Mouse (Mus musculus) testis, adult 2 months (tissue): ENCODE results near the gene Yipf2. TPM values are rescaled to one million over a fixed set of nuclear protein-coding genes. Genes with fewer than 3 reads are reported as not detected.
A peak's percentile ranks its signal among the peaks of the same experiment; 100 is the strongest.

Source experiments
- H3K27ac ChIP-seq: fragments of 200-500 bp; 2 replicates; pipeline ENCODE4 v1.5.1; 2012; ENCODE audit warnings: low read depth, low read length; ENCODE audit not compliant: control insufficient read depth, insufficient read depth
- H3K27me3 ChIP-seq: fragments of 200-500 bp; 2 replicates; pipeline ENCODE4 v1.6.1; 2012; ENCODE audit warnings: mild to moderate bottlenecking, low read length, moderate library complexity; ENCODE audit not compliant: control insufficient read depth, insufficient read depth
- H3K36me3 ChIP-seq: fragments of 200-500 bp; 2 replicates; pipeline ENCODE4 v1.6.1; 2012; ENCODE audit warnings: mild to moderate bottlenecking, low read length; ENCODE audit not compliant: control insufficient read depth, insufficient read depth
- H3K4me1 ChIP-seq: fragments of 200-500 bp; 2 replicates; pipeline ENCODE4 v1.6.1; 2012; ENCODE audit warnings: low read length; ENCODE audit not compliant: control insufficient read depth, insufficient read depth
- H3K4me3 ChIP-seq: fragments of 200-500 bp; 2 replicates; pipeline ENCODE4 v1.5.1; 2012; ENCODE audit warnings: low read depth, mild to moderate bottlenecking, low read length, moderate library complexity, mixed read lengths; ENCODE audit not compliant: control insufficient read depth
- CTCF ChIP-seq: fragments of 200-500 bp; IDR thresholded peaks from 2 replicates; pipeline ENCODE4 v1.5.1; 2012; ENCODE audit warnings: low read depth, mild to moderate bottlenecking, inconsistent platforms, low read length, moderate library complexity; ENCODE audit not compliant: control insufficient read depth, insufficient read depth, insufficient replicate concordance
- POLR2A ChIP-seq: fragments of 200-500 bp; IDR thresholded peaks from 2 replicates; pipeline ENCODE4 v1.6.1; 2012; ENCODE audit warnings: low read depth, mild to moderate bottlenecking, inconsistent platforms, low read length, moderate library complexity; ENCODE audit not compliant: control insufficient read depth
- polyA plus RNA-seq: library from polyadenylated mRNA; depleted of rRNA; stranded (reverse); fragments of >200 nt; gene quantifications from 2 replicates; pipeline ENCODE4 v1.2.3, GENCODE M21; 2012

The Yipf2 gene
- polyA plus RNA-seq, 1 experiment = 35.6 TPM

- Histone ChIP-seq H3K27me3 (no peaks in the 10 kb centered on the region), H3K36me3 (no peaks in the 10 kb centered on the region), H3K4me1 (no peaks in the 10 kb centered on the region; the same call in 1 of the 2 replicates), H3K27ac (no peak overlapping the region), H3K4me3 (no peak overlapping the region)
- TF ChIP-seq POLR2A = no peak
- no peak for TF ChIP-seq CTCF
These were observed 37.4 kb downstream of the Yipf2 start for GRCm38 (mm10) chr9:21555198-21555742.

DNA sequence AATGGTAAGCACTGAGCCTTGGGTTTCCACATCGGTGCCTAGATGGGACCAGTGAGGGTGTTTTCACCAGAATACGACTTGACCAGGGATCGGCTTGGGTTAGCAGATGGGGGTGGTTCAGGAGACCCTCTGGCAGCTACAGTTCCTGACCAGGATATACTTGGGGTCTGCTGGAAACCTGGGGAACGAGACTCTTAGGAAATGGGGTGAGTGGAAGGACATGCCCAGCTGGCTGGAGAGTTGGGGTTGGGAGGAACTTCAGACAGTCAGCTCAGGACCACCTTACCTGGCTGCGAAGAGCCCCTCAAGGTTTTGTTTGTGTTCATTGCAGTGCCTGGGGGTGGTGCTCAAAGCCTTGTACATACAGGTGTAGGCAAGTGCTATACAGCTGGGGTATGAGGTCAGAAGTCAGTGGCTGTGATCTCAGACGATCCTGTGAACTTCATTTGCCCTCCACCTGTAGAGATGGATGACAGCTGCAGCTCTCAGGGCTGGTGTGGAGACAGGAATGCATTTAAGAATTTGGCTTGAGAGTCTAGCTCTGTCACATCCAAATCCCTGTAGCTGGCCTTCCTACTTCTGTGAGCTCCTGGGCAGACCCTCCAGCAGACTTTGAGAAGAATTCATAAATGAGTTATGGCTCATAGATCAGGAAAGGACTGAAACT, 38.9 kb downstream of the Yipf2 start:
- H3K27ac ChIP-seq = no peak overlapping the region
- no peaks in the 10 kb centered on the region for H3K36me3 ChIP-seq
- no peaks in the 10 kb centered on the region; the same call in 1 of the 2 replicates for H3K4me1 ChIP-seq
- no peak for TF ChIP-seq POLR2A
- TF ChIP-seq CTCF = no peak
- no peak overlapping the region for H3K4me3 ChIP-seq
- no peaks in the 10 kb centered on the region for H3K27me3 ChIP-seq

- Histone ChIP-seq H3K27me3 (no peaks in the 10 kb centered on the region), H3K4me1 (peaks cover 11% of the 10 kb centered on the region), H3K36me3 (peaks cover 2% of the 10 kb centered on the region; the same call in 1 of the 2 replicates), H3K4me3 (no peak overlapping the region), H3K27ac (no peak overlapping the region)
- TF ChIP-seq CTCF (no peak), POLR2A (no peak)
These were observed 41.6 kb downstream of the Yipf2 start for GRCm38 (mm10) chr9:21551049-21551448.

DNA sequence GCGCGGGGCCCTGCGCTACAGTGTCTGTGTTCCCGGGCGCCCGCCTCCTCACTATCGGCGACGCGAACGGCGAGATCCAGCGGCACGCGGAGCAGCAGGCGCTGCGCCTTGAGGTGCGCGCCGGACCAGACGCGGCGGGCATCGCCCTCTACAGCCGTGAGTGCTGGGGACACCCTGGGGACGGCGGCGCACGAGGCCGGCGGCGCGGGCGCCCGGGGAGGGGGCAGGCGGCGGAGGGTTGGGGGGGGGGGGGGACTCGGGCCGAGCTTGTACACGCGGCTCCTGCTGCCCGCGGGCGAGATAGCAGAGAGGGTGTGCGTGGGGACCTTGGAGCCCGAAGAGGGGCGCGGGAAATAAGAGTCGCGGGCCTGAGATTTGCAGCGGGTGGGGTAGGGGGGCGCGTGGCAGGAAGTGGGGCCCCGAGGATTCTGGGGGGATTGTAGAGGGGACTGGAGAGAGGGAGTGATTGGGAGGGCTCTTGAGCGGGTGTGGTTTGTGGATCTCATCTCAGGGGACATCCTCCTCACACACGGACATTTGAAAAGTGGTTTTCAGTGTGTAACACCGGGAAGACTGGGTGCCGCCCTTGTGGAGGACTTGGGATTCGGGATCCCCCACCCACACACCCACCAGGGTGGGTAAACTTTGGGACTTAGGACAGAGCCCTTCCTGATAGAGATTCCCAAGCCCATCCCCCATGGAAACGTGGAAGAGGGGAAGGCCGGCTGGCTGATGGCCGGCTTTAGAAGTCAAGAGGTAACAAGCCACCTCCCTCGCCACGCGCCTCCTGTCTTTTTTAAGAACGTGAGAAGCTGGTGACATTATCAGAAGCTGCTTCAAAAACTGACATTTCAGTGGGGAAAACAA, 45.3 kb downstream of the Yipf2 start:
- TF ChIP-seq POLR2A (no peak), CTCF (no peak)
- H3K4me1 ChIP-seq = peaks cover 18% of the 10 kb centered on the region
- H3K4me3 ChIP-seq = peak overlapping the region; percentile 96
- H3K36me3 ChIP-seq = peaks cover 7% of the 10 kb centered on the region
- H3K27ac ChIP-seq = peak overlapping the region; percentile 99
- H3K27me3 ChIP-seq = no peaks in the 10 kb centered on the region

GRCm38 (mm10) chr9:21546789-21547074, 45.9 kb downstream of the Yipf2 start, which contains the start of gene Carm1:
Gene Carm1 (plus strand): TSS chr9:21546894.
- Histone ChIP-seq H3K27me3 (no peaks in the 10 kb centered on the region), H3K4me1 (peaks cover 18% of the 10 kb centered on the region), H3K36me3 (peaks cover 7% of the 10 kb centered on the region), H3K27ac (peak within 1 kb of the TSS; percentile 99), H3K4me3 (peak within 1 kb of the TSS; percentile 96)
- TF ChIP-seq POLR2A (no peak), CTCF (no peak)

DNA sequence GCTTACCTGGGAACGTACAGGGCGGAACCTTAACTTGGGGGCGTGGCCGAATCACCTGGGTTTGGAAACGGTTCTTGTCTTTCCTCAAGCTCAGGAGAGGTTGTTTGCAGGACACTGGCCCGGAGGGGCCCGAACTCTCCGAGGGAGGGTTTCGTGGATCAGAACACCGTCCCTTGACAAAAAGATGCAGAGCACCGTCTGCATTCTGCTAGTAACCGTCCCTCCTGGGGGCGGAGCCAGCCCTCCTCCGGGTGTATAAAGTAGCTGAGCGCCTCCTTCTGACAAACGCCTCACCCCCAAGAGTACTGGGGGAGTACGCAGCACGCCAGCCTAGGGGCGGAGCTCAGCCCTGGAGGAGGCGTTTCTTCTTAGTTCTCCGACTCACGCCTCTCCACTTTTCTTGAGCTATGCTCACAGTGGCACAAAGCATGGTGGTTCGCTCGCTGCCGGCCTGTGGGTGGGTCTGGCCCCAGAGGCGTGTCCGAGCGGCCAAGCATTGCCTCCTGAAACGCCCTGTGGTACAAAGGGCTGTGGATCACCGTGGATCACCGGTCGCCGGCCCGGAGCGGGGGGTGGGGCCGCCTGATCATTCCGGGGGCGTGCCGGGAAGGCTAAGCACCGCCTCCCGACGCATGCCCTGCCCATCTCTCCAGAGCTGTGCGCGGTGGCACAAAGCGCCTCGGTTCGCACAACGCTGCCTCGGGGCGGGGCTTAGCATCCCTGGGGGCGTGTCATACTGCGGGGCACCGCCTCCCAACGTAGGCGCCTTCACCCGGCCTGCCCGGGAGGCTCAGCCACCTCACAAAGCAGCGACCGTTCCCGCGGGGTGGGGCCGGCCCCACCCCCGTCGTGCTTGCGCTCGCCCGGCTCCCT, 46.5 kb downstream of the Yipf2 start:
- H3K27ac ChIP-seq = peak overlapping the region; percentile 99
- peaks cover 7% of the 10 kb centered on the region for H3K36me3 ChIP-seq
- H3K27me3 ChIP-seq = no peaks in the 10 kb centered on the region
- peaks cover 18% of the 10 kb centered on the region for H3K4me1 ChIP-seq
- peak; percentile 74 for TF ChIP-seq POLR2A
- TF ChIP-seq CTCF = peak; percentile 54; the same call in 1 of the 2 replicates
- H3K4me3 ChIP-seq = peak overlapping the region; percentile 96
